Comparison of ENCODE assay signal across 13 mouse cellular contexts in genomic region chr7:44344622-44345021, GRCm38 (mm10). TPM values are rescaled to one million over a fixed set of nuclear protein-coding genes. Genes with fewer than 3 reads are reported as not detected.
DNase-seq lines count a peak whose midpoint lies in the region; ATAC-seq and TF ChIP-seq lines count a peak whose summit lies in the region.
"Had no signal": no experiment of that assay in that cellular context is flagged by ENCODE, and none has a peak within 500 bp of the region (broad histone marks: within the 10 kb centered on the region; RNA-seq: fewer than 3 reads in every experiment).

No protein-coding gene starts in this region.

- peaks cover 2% of the 10 kb centered on the region; the same call in 1 of the 2 replicates for H3K4me1 ChIP-seq in bone marrow, adult 2 months (ENCODE audit: control insufficient read depth, insufficient read depth, low read length)

- intact Hi-C loops in left cerebral cortex, adult 2 months (cut with DNase I), result no loop called here
- intact Hi-C loops in left cerebral cortex, postnatal 10 days (cut with DNase I), result no loop called here

- peak; percentile 44; the same call in 1 of the 2 replicates for ATAC-seq in megakaryocyte-erythroid progenitor cell, adult 5-6 weeks (replicated peaks; ENCODE audit: low FRiP score, low TSS enrichment, poor library complexity, severe bottlenecking)
- ATAC-seq: forebrain, postnatal 0 days had no signal

- DNase-seq in left cerebral cortex, adult 2 months (ENCODE audit: extremely low spot score in 1 of 2, low spot score in 2 of 2), result no peak
- no peak for DNase-seq in left cerebral cortex, postnatal 10 days (ENCODE audit: extremely low spot score in 1 of 2, low spot score in 2 of 2)
- DNase-seq in B cell, adult 2 months, result peak; percentile 70 to 73
- no peak for DNase-seq in layer of hippocampus, postnatal 14 days (ENCODE audit: low spot score in 2 of 2)
- no peak for DNase-seq in gastrocnemius, adult 18-20 months (ENCODE audit: low spot score)
- DNase-seq in adrenal gland, postnatal 10 days, result no peak
- DNase-seq: forebrain, postnatal 0 days; heart, adult 18-20 months; heart, postnatal 36 days; kidney, adult 2 months had no signal

- 19% methylated on average over 12 of the region's 12 CpGs for WGBS in bone marrow, adult 2 months

- TF ChIP-seq CTCF in left cerebral cortex, adult 2 months (IDR thresholded peaks at IDR 0.05), result no peak
- TF ChIP-seq CTCF in bone marrow, adult 2 months (IDR thresholded peaks at IDR 0.05; ENCODE audit: control insufficient read depth, insufficient read depth, low read length), result no peak

- H3K4me3 ChIP-seq in left cerebral cortex, adult 2 months, result no peak overlapping the region
- H3K4me3 ChIP-seq in bone marrow, adult 2 months (replicated peaks; ENCODE audit: control insufficient read depth, low read depth, low read length), result peak overlapping the region; percentile 50

- no peak for TF ChIP-seq POLR2A in bone marrow, adult 2 months (IDR thresholded peaks at IDR 0.05; ENCODE audit: borderline replicate concordance, control insufficient read depth, low read depth, low read length)

- H3K27ac ChIP-seq in left cerebral cortex, adult 2 months, result peak overlapping the region; percentile 50
- no peak overlapping the region for H3K27ac ChIP-seq in bone marrow, adult 2 months (ENCODE audit: control insufficient read depth, insufficient read depth, low read depth, low read length, poor library complexity)

RNA-seq across cellular contexts. Expression of gene Shank1, which starts 34.6 kb away (rescaled TPM):
- total RNA-seq in left cerebral cortex, adult 2 months (2021), result 100 to 1,000 TPM; 637 to 705 TPM
- total RNA-seq in left cerebral cortex, postnatal 10 days (2021), result 100 to 1,000 TPM; 423 to 432 TPM
- 1.9 and 4.2 TPM in 2 replicates for polyA plus RNA-seq in bone marrow, adult 2 months (2011; ENCODE audit: insufficient read depth, insufficient read length, low replicate concordance, missing spikeins)
- total RNA-seq in megakaryocyte-erythroid progenitor cell, adult 5-6 weeks (2014; fragmentation: Nextera tagmentation), result 0.22 and 1.3 TPM in 2 replicates
- 0.27 TPM in 1 of 2 replicates, not detected in the other for total RNA-seq in megakaryocyte-erythroid progenitor cell, adult 5-6 weeks (2017)
- 100 to 1,000 TPM; 566 to 582 TPM for total RNA-seq in layer of hippocampus, postnatal 14 days (2021)
- under 1 TPM; 0.25 to 0.36 TPM for total RNA-seq in gastrocnemius, adult 18-20 months (2021)
- 1 to 10 TPM; 4.3 to 6.3 TPM for total RNA-seq in adrenal gland, postnatal 10 days (2021)

RNA-seq across cellular contexts. Expression of gene Clec11a, which starts 37.9 kb away (rescaled TPM):
- total RNA-seq in left cerebral cortex, adult 2 months (2021), result 1 to 10 TPM; 4.3 TPM
- total RNA-seq in left cerebral cortex, postnatal 10 days (2021), result 1 to 10 TPM; 2.5 to 2.8 TPM
- polyA plus RNA-seq in bone marrow, adult 2 months (2011; ENCODE audit: insufficient read depth, insufficient read length, low replicate concordance, missing spikeins), result 0.75 and 1.8 TPM in 2 replicates
- 0.74 and 0.77 TPM in 2 replicates for total RNA-seq in megakaryocyte-erythroid progenitor cell, adult 5-6 weeks (2014; fragmentation: Nextera tagmentation)
- total RNA-seq in megakaryocyte-erythroid progenitor cell, adult 5-6 weeks (2017), result 1.7 and 4.3 TPM in 2 replicates
- total RNA-seq in layer of hippocampus, postnatal 14 days (2021), result 1 to 10 TPM; 2.5 to 2.8 TPM
- 1 to 10 TPM in 1 of 2 experiments, under 1 TPM in 1; 0.84 to 1.3 TPM for total RNA-seq in gastrocnemius, adult 18-20 months (2021)
- total RNA-seq in adrenal gland, postnatal 10 days (2021), result 1 to 10 TPM; 4.2 to 5.4 TPM

RNA-seq across cellular contexts. Expression of gene Syt3, which starts 39.3 kb away (rescaled TPM):
- total RNA-seq in left cerebral cortex, adult 2 months (2021), result 10 to 100 TPM; 59.5 to 63.7 TPM
- 10 to 100 TPM; 77.1 to 78.3 TPM for total RNA-seq in left cerebral cortex, postnatal 10 days (2021)
- not detected in 2 replicates for polyA plus RNA-seq in bone marrow, adult 2 months (2011; ENCODE audit: insufficient read depth, insufficient read length, low replicate concordance, missing spikeins)
- total RNA-seq in megakaryocyte-erythroid progenitor cell, adult 5-6 weeks (2014; fragmentation: Nextera tagmentation), result not detected in 2 replicates
- total RNA-seq in megakaryocyte-erythroid progenitor cell, adult 5-6 weeks (2017), result 0.61 TPM in 1 of 2 replicates, not detected in the other
- total RNA-seq in layer of hippocampus, postnatal 14 days (2021), result 10 to 100 TPM; 95.5 to 98.4 TPM
- total RNA-seq in gastrocnemius, adult 18-20 months (2021), result 1 to 10 TPM; 3.4 to 4.8 TPM
- 1 to 10 TPM; 2.5 to 4.2 TPM for total RNA-seq in adrenal gland, postnatal 10 days (2021)
- polyA plus RNA-seq: liver, embryonic 16.5 days had no signal

RNA-seq across cellular contexts. Expression of gene 1700008O03Rik, which starts 41.0 kb away (rescaled TPM):
- total RNA-seq in left cerebral cortex, adult 2 months (2021), result 1 to 10 TPM; 1.5 to 2.7 TPM
- total RNA-seq in left cerebral cortex, postnatal 10 days (2021), result 1 to 10 TPM; 2.1 to 2.9 TPM
- polyA plus RNA-seq in bone marrow, adult 2 months (2011; ENCODE audit: insufficient read depth, insufficient read length, low replicate concordance, missing spikeins), result not detected in 2 replicates
- not detected in 2 replicates for total RNA-seq in megakaryocyte-erythroid progenitor cell, adult 5-6 weeks (2014; fragmentation: Nextera tagmentation)
- total RNA-seq in megakaryocyte-erythroid progenitor cell, adult 5-6 weeks (2017), result 0.65 TPM in 1 of 2 replicates, not detected in the other
- 1 to 10 TPM; 2.3 TPM for total RNA-seq in layer of hippocampus, postnatal 14 days (2021)
- total RNA-seq in gastrocnemius, adult 18-20 months (2021), result under 1 TPM in 1 of 2 experiments, not detected in 1; 0.25 TPM
- 1 to 10 TPM in 1 of 2 experiments, under 1 TPM in 1; 0.57 to 1.4 TPM for total RNA-seq in adrenal gland, postnatal 10 days (2021)

Comparison
In these comparisons a context has a peak if more than half of its experiments do, and no peak if none do; other contexts are left out.
1. DNase-seq: peak in B cell, adult 2 months (2 of 2); none in left cerebral cortex, adult 2 months (0 of 2), left cerebral cortex, postnatal 10 days (0 of 2), layer of hippocampus, postnatal 14 days (0 of 2), gastrocnemius, adult 18-20 months (single experiment) and adrenal gland, postnatal 10 days (single experiment).
2. RNA of gene Shank1, which starts 34.6 kb away (total RNA-seq): 637 to 705 TPM in left cerebral cortex, adult 2 months, 566 to 582 TPM in layer of hippocampus, postnatal 14 days and 423 to 432 TPM in left cerebral cortex, postnatal 10 days; 4.3 to 6.3 TPM in adrenal gland, postnatal 10 days, 0.25 to 0.36 TPM in gastrocnemius, adult 18-20 months and 0.22 to 1.3 TPM in megakaryocyte-erythroid progenitor cell, adult 5-6 weeks; every median in the first group is over 10 times any median in the second.
3. RNA of gene Syt3, which starts 39.3 kb away (total RNA-seq): 95.5 to 98.4 TPM in layer of hippocampus, postnatal 14 days, 77.1 to 78.3 TPM in left cerebral cortex, postnatal 10 days and 59.5 to 63.7 TPM in left cerebral cortex, adult 2 months; 3.4 to 4.8 TPM in gastrocnemius, adult 18-20 months, 2.5 to 4.2 TPM in adrenal gland, postnatal 10 days and 0.61 TPM in megakaryocyte-erythroid progenitor cell, adult 5-6 weeks; every median in the first group is over 10 times any median in the second.